Mouse (Mus musculus) testis, adult 2 months (tissue): ENCODE data around the gene Gpr15. TPM values are rescaled to one million over a fixed set of nuclear protein-coding genes. Genes with fewer than 3 reads are reported as not detected.
A peak's percentile ranks its signal among the peaks of the same experiment; 100 is the strongest.

Source experiments
- H3K27ac ChIP-seq: fragments of 200-500 bp; 2 replicates; pipeline ENCODE4 v1.5.1; 2012; ENCODE audit warnings: low read depth, low read length; ENCODE audit not compliant: control insufficient read depth, insufficient read depth
- H3K27me3 ChIP-seq: fragments of 200-500 bp; 2 replicates; pipeline ENCODE4 v1.6.1; 2012; ENCODE audit warnings: mild to moderate bottlenecking, low read length, moderate library complexity; ENCODE audit not compliant: control insufficient read depth, insufficient read depth
- H3K36me3 ChIP-seq: fragments of 200-500 bp; 2 replicates; pipeline ENCODE4 v1.6.1; 2012; ENCODE audit warnings: mild to moderate bottlenecking, low read length; ENCODE audit not compliant: control insufficient read depth, insufficient read depth
- H3K4me1 ChIP-seq: fragments of 200-500 bp; 2 replicates; pipeline ENCODE4 v1.6.1; 2012; ENCODE audit warnings: low read length; ENCODE audit not compliant: control insufficient read depth, insufficient read depth
- H3K4me3 ChIP-seq: fragments of 200-500 bp; 2 replicates; pipeline ENCODE4 v1.5.1; 2012; ENCODE audit warnings: low read depth, mild to moderate bottlenecking, low read length, moderate library complexity, mixed read lengths; ENCODE audit not compliant: control insufficient read depth
- CTCF ChIP-seq: fragments of 200-500 bp; IDR thresholded peaks from 2 replicates; pipeline ENCODE4 v1.5.1; 2012; ENCODE audit warnings: low read depth, mild to moderate bottlenecking, inconsistent platforms, low read length, moderate library complexity; ENCODE audit not compliant: control insufficient read depth, insufficient read depth, insufficient replicate concordance
- POLR2A ChIP-seq: fragments of 200-500 bp; IDR thresholded peaks from 2 replicates; pipeline ENCODE4 v1.6.1; 2012; ENCODE audit warnings: low read depth, mild to moderate bottlenecking, inconsistent platforms, low read length, moderate library complexity; ENCODE audit not compliant: control insufficient read depth
- polyA plus RNA-seq: library from polyadenylated mRNA; depleted of rRNA; stranded (reverse); fragments of >200 nt; gene quantifications from 2 replicates; pipeline ENCODE4 v1.2.3, GENCODE M21; 2012; rRNA removed

Gpr15 gene
- 3.8 and 4.2 TPM in 2 replicates for polyA plus RNA-seq

DNA sequence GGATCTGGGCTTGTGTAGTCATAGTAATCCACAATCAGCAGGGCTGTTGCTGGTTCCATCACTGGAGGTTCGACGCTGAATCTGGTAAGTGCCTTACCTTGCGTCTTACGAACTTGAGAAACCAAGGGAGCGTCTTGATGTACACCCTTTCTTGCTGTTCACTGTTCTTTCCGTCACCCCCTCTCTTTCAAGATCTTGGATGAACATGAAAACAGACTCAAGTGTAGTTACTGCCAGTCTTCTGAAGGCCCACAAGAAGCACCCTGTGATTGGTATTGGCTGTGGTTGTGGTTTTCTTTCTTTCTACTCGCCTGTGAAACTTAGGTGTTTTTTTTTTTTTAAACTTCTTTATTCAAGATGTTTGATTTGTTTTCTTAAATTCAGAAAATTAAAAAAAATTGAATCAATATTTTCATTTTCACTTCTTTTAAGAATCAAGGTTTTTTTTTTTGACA, at the start of gene Gpr15:
Gene Gpr15 (minus strand): TSS at position 405 of the 455 bp plus-strand sequence.
- H3K36me3 ChIP-seq = no peaks in the 10 kb centered on the region
- peak within 1 kb of the TSS; percentile 90 for H3K4me3 ChIP-seq
- 0 out of 2 replicates have a peak, but pooled peaks cover 2% of the 10 kb centered on the region for H3K27me3 ChIP-seq
- TF ChIP-seq CTCF (no peak), POLR2A (no peak)
- H3K4me1 ChIP-seq = no peaks in the 10 kb centered on the region; the same call in 1 of the 2 replicates
- H3K27ac ChIP-seq = no peak within 1 kb of the TSS

GRCm38 (mm10) chr16:58763076-58763475, 44.2 kb upstream of the Gpr15 start, which contains the start of gene Olfr172:
Gene Olfr172 (minus strand): TSS chr16:58763176.
- H3K36me3 ChIP-seq = no peaks in the 10 kb centered on the region
- H3K27ac ChIP-seq = no peak within 1 kb of the TSS
- H3K4me3 ChIP-seq = no peak within 1 kb of the TSS
- no peaks in the 10 kb centered on the region for H3K27me3 ChIP-seq
- TF ChIP-seq CTCF (no peak), POLR2A (no peak)
- no peaks in the 10 kb centered on the region for H3K4me1 ChIP-seq

DNA sequence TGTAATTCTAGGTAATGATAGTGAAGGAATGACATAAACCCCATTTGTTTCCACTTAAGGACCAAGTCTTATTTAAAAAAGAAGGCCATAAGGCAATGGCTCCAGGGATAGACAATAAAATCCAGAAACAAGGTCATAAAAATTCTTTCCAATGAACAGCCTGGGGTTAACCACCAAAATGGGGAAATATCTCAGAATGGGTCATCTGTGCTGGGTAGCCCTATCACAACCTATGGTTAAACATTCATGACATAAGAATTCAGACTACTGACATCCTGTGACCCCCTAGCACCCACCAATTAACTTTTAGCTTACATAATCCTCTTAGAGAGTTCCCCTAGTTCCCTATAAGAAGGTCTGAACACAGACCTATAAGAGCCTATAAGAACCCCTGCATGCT, 37.3 kb upstream of the Gpr15 start:
- Histone ChIP-seq H3K27me3 (no peaks in the 10 kb centered on the region), H3K4me3 (no peak overlapping the region), H3K27ac (no peak overlapping the region), H3K36me3 (no peaks in the 10 kb centered on the region), H3K4me1 (no peaks in the 10 kb centered on the region)
- TF ChIP-seq CTCF = no peak
- no peak for TF ChIP-seq POLR2A

DNA sequence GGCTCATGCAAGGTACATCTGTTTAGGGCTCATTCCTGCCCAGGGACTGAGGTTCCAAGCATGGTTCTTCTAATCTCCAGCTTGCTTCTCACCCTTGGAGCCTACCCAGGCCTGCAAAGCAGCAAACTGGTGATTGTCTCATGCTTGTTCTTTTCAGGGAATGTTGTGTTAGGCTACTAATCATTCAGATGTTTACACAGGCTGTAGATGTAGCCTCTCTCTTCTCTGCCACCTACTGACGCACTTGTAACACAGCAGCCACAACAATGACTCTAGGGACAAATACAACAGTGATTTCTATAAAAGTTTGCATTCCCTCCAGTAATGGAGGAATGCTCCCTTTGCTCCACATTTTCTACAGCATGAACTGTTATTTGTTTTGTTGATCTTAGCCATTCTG, 32.4 kb upstream of the Gpr15 start:
- TF ChIP-seq CTCF (no peak), POLR2A (no peak)
- Histone ChIP-seq H3K4me1 (no peaks in the 10 kb centered on the region), H3K36me3 (no peaks in the 10 kb centered on the region), H3K27ac (no peak overlapping the region), H3K27me3 (no peaks in the 10 kb centered on the region), H3K4me3 (no peak overlapping the region)

DNA sequence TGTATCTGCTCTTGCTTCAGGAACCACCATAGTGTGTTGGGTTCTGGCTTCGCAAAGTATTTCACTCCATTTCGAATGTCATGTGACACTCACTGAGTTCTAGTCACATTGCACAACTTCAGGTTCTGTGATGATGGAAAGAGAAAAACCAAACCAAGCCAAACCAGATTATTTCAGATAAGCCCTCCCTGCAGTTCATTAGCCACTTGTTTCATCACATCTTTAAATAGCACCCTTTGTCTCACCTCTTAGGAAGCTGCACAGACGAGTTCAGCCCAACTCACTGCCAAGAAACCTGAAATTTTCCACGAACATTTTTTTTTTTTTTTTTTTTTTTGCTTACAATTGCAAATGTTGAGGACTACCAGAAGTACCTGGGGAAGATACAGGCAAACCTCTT, 27.8 kb upstream of the Gpr15 start:
- no peak overlapping the region for H3K4me3 ChIP-seq
- H3K27me3 ChIP-seq = no peaks in the 10 kb centered on the region
- TF ChIP-seq CTCF (no peak), POLR2A (no peak)
- H3K27ac ChIP-seq = no peak overlapping the region
- no peaks in the 10 kb centered on the region for H3K4me1 ChIP-seq
- no peaks in the 10 kb centered on the region for H3K36me3 ChIP-seq

DNA sequence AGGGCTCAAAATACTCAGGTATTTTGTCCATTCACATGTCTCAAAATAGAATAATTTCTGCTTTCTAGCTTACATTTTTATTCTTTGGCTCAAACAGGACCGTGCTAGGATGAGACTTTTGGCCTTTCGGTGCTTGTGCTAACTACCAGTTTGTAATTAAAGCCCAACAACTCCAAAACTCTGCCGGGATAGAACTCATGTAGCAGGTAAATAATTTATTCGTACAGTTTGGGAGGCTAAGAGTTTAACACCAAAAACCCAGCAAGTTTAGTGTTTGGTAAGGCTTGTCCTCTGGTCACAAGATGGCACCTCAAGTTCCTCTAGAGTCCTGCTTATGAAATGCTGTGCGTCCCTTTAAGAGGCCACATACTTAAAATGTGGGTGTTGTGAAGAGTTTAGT, 21.9 kb upstream of the Gpr15 start:
- no peak for TF ChIP-seq POLR2A
- H3K27me3 ChIP-seq = no peaks in the 10 kb centered on the region

DNA sequence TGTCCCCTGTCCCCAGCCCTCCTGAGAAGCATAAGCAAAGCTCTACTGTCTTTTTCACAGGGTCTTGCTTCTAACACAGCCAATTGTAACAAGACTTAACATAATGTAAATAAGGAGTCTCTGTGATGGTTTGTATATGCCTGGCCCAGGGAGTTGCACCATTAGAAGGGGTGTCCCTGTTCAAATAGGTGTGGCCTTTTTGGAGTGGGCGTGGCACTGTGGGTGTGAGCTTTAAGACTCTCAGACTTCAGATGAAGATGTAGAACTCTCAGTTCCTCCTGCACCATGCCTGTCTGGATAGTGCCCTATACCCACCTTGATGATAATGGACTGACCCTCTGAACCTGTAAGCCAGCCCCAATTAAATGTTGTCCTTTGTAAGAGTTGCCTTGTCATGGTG, 19.9 kb upstream of the Gpr15 start:
- H3K27ac ChIP-seq = no peak overlapping the region
- no peak for TF ChIP-seq POLR2A
- TF ChIP-seq CTCF = no peak
- H3K4me3 ChIP-seq = no peak overlapping the region
- no peaks in the 10 kb centered on the region; the same call in 1 of the 2 replicates for H3K36me3 ChIP-seq
- H3K4me1 ChIP-seq = no peaks in the 10 kb centered on the region
- no peaks in the 10 kb centered on the region for H3K27me3 ChIP-seq

More for the DNA sequence above, 21.9 kb upstream of the Gpr15 start:
- no peaks in the 10 kb centered on the region for H3K4me1 ChIP-seq
- H3K27ac ChIP-seq = no peak overlapping the region
- H3K4me3 ChIP-seq = no peak overlapping the region
- no peaks in the 10 kb centered on the region for H3K36me3 ChIP-seq

- no peak overlapping the region for H3K27ac ChIP-seq
- TF ChIP-seq POLR2A (no peak), CTCF (no peak)
These were observed 19.3 kb upstream of the Gpr15 start for GRCm38 (mm10) chr16:58738205-58738604.

More at GRCm38 (mm10) chr16:58738205-58738604, 19.3 kb upstream of the Gpr15 start:
- Histone ChIP-seq H3K4me3 (no peak overlapping the region), H3K36me3 (no peaks in the 10 kb centered on the region; the same call in 1 of the 2 replicates), H3K27me3 (no peaks in the 10 kb centered on the region), H3K4me1 (no peaks in the 10 kb centered on the region)
